ENCODE assay signal across 17 mouse cellular contexts in genomic region chr1:181227804-181228203, GRCm38 (mm10). TPM values are rescaled to one million over a fixed set of nuclear protein-coding genes. Genes with fewer than 3 reads are reported as not detected.
A peak's percentile ranks its signal among the peaks of the same experiment; 100 is the strongest.
DNase-seq lines count a peak whose midpoint lies in the region; ATAC-seq and TF ChIP-seq lines count a peak whose summit lies in the region.
"Had no signal": no experiment of that assay in that cellular context is flagged by ENCODE, and none has a peak within 500 bp of the region (broad histone marks: within the 10 kb centered on the region; RNA-seq: fewer than 3 reads in every experiment).

No protein-coding gene starts in this region.

- no peak overlapping the region for H3K4me2 ChIP-seq in stomach, postnatal 0 days (replicated peaks; ENCODE audit: low read depth)
- no peak overlapping the region for H3K4me2 ChIP-seq in forebrain, embryonic 16.5 days (ENCODE audit: low read length)
- H3K4me2 ChIP-seq in forebrain, embryonic 13.5 days, result no peak overlapping the region
- H3K4me2 ChIP-seq: embryonic facial prominence, embryonic 13.5 days; heart, embryonic 11.5 days; midbrain, embryonic 11.5 days had no signal

- peak overlapping the region; percentile 66 for H3K27ac ChIP-seq in spleen, adult 2 months (ENCODE audit: insufficient read depth, low read length)
- H3K27ac ChIP-seq in bone marrow, adult 2 months (ENCODE audit: control insufficient read depth, insufficient read depth, low read depth, low read length, poor library complexity), result 0 out of 2 replicates have a peak overlapping the region, but pooled peaks have one; percentile 25
- 0 out of 2 replicates have a peak overlapping the region, but pooled peaks have one; percentile 13 for H3K27ac ChIP-seq in stomach, postnatal 0 days (replicated peaks)
- H3K27ac ChIP-seq in forebrain, embryonic 16.5 days (ENCODE audit: low read length), result no peak overlapping the region
- no peak overlapping the region for H3K27ac ChIP-seq in forebrain, embryonic 13.5 days
- no peak overlapping the region for H3K27ac ChIP-seq in forebrain, embryonic 10.5 days
- H3K27ac ChIP-seq: embryonic facial prominence, embryonic 13.5 days; hindbrain, postnatal 0 days had no signal

- ATAC-seq in stomach, postnatal 0 days (ENCODE audit: low FRiP score, low TSS enrichment), result no peak
- ATAC-seq in forebrain, embryonic 16.5 days, result no peak
- no peak for ATAC-seq in forebrain, embryonic 13.5 days
- ATAC-seq: hindbrain, postnatal 0 days had no signal

- no peaks in the 10 kb centered on the region for H3K9me3 ChIP-seq in stomach, postnatal 0 days (ENCODE audit: control insufficient read depth, low read length)
- no peaks in the 10 kb centered on the region for H3K9me3 ChIP-seq in forebrain, embryonic 16.5 days (ENCODE audit: control insufficient read depth, low read length)
- H3K9me3 ChIP-seq in forebrain, embryonic 13.5 days (replicated peaks), result no peaks in the 10 kb centered on the region
- no peaks in the 10 kb centered on the region for H3K9me3 ChIP-seq in forebrain, embryonic 10.5 days
- H3K9me3 ChIP-seq: embryonic facial prominence, embryonic 13.5 days had no signal

- TF ChIP-seq POLR2A in spleen, adult 2 months (IDR thresholded peaks at IDR 0.05; ENCODE audit: low read depth, low read length), result peak; percentile 14; the same call in 1 of the 2 replicates
- no peak for TF ChIP-seq POLR2A in bone marrow, adult 2 months (IDR thresholded peaks at IDR 0.05; ENCODE audit: borderline replicate concordance, control insufficient read depth, low read depth, low read length)

- no peak for TF ChIP-seq CTCF in spleen, adult 2 months (IDR thresholded peaks at IDR 0.05; ENCODE audit: extremely low read depth, insufficient read depth, insufficient read length, insufficient replicate concordance)
- TF ChIP-seq CTCF in bone marrow, adult 2 months (IDR thresholded peaks at IDR 0.05; ENCODE audit: control insufficient read depth, insufficient read depth, low read length), result no peak
- TF ChIP-seq CTCF in stomach, postnatal 0 days (IDR thresholded peaks at IDR 0.05; ENCODE audit: low read depth), result no peak

- H3K36me3 ChIP-seq in spleen, adult 2 months (ENCODE audit: control insufficient read depth, insufficient read depth, low read length), result no peaks in the 10 kb centered on the region
- no peaks in the 10 kb centered on the region for H3K36me3 ChIP-seq in stomach, postnatal 0 days (ENCODE audit: control insufficient read depth, insufficient read depth, low read length)
- no peaks in the 10 kb centered on the region for H3K36me3 ChIP-seq in forebrain, embryonic 16.5 days (ENCODE audit: control insufficient read depth, insufficient read depth)
- no peaks in the 10 kb centered on the region for H3K36me3 ChIP-seq in forebrain, embryonic 13.5 days (ENCODE audit: poor library complexity, severe bottlenecking)
- no peaks in the 10 kb centered on the region for H3K36me3 ChIP-seq in forebrain, embryonic 10.5 days (replicated peaks)
- H3K36me3 ChIP-seq: embryonic facial prominence, embryonic 13.5 days had no signal

- TF ChIP-seq EP300 in stomach, postnatal 0 days (optimal IDR thresholded peaks at IDR 0.05), result no peak

- H3K27me3 ChIP-seq in spleen, adult 2 months (ENCODE audit: control insufficient read depth, insufficient read depth, low read length), result no peaks in the 10 kb centered on the region
- H3K27me3 ChIP-seq in stomach, postnatal 0 days (ENCODE audit: control insufficient read depth, insufficient read depth, low read length), result no peaks in the 10 kb centered on the region
- H3K27me3 ChIP-seq in forebrain, embryonic 16.5 days (replicated peaks; ENCODE audit: control insufficient read depth, insufficient read depth, low read length), result no peaks in the 10 kb centered on the region
- H3K27me3 ChIP-seq in forebrain, embryonic 13.5 days, result no peaks in the 10 kb centered on the region
- H3K27me3 ChIP-seq in forebrain, embryonic 10.5 days (ENCODE audit: poor library complexity, severe bottlenecking), result no peaks in the 10 kb centered on the region
- H3K27me3 ChIP-seq: CH12.LX; embryonic facial prominence, embryonic 13.5 days had no signal

- no peak overlapping the region for H3K4me3 ChIP-seq in spleen, adult 2 months (ENCODE audit: extremely low read depth, insufficient read depth, insufficient read length)
- no peak overlapping the region for H3K4me3 ChIP-seq in bone marrow, adult 2 months (replicated peaks; ENCODE audit: control insufficient read depth, low read depth, low read length)
- H3K4me3 ChIP-seq in stomach, postnatal 0 days (ENCODE audit: low read depth, low read length), result no peak overlapping the region
- H3K4me3 ChIP-seq in forebrain, embryonic 16.5 days (replicated peaks; ENCODE audit: low read length), result no peak overlapping the region
- no peak overlapping the region for H3K4me3 ChIP-seq in forebrain, embryonic 13.5 days
- H3K4me3 ChIP-seq in forebrain, embryonic 10.5 days, result no peak overlapping the region
- H3K4me3 ChIP-seq: embryonic facial prominence, embryonic 13.5 days had no signal

- WGBS in spleen, adult 2 months, result 51% methylated on average over 11 of the region's 11 CpGs
- 67% methylated on average over 11 of the region's 11 CpGs for WGBS in bone marrow, adult 2 months
- 88% methylated on average over 11 of the region's 11 CpGs for WGBS in stomach, postnatal 0 days
- 81% methylated on average over 11 of the region's 11 CpGs for WGBS in forebrain, embryonic 16.5 days
- WGBS in forebrain, embryonic 13.5 days, result 85% methylated on average over 11 of the region's 11 CpGs
- 85% methylated on average over 11 of the region's 11 CpGs for WGBS in forebrain, embryonic 10.5 days

- no peak overlapping the region for H3K9ac ChIP-seq in stomach, postnatal 0 days (ENCODE audit: low read length)
- H3K9ac ChIP-seq in forebrain, embryonic 16.5 days (replicated peaks; ENCODE audit: low read depth, low read length), result no peak overlapping the region
- no peak overlapping the region for H3K9ac ChIP-seq in forebrain, embryonic 13.5 days
- H3K9ac ChIP-seq: embryonic facial prominence, embryonic 13.5 days had no signal

- peaks cover 50% of the 10 kb centered on the region for H3K4me1 ChIP-seq in spleen, adult 2 months (ENCODE audit: control insufficient read depth, insufficient read depth, insufficient read length)
- peaks cover 17% of the 10 kb centered on the region for H3K4me1 ChIP-seq in bone marrow, adult 2 months (ENCODE audit: control insufficient read depth, insufficient read depth, low read length)
- H3K4me1 ChIP-seq in stomach, postnatal 0 days (replicated peaks; ENCODE audit: control insufficient read depth, insufficient read depth), result no peaks in the 10 kb centered on the region
- H3K4me1 ChIP-seq in forebrain, embryonic 16.5 days (replicated peaks; ENCODE audit: control insufficient read depth, insufficient read depth, low read length), result no peaks in the 10 kb centered on the region
- no peaks in the 10 kb centered on the region for H3K4me1 ChIP-seq in forebrain, embryonic 13.5 days
- H3K4me1 ChIP-seq in forebrain, embryonic 10.5 days, result peaks cover 24% of the 10 kb centered on the region

- peak; percentile 47 to 64 for DNase-seq in spleen, adult 2 months (ENCODE audit: low read depth in 1 of 2, low spot score in 2 of 2)
- DNase-seq in spleen, postnatal 10 days (ENCODE audit: low spot score in 2 of 2), result no peak
- no peak for DNase-seq in stomach, postnatal 0 days (ENCODE audit: low spot score)
- no peak for DNase-seq in forebrain, embryonic 10.5 days (ENCODE audit: extremely low spot score, low spot score)
- DNase-seq: adrenal gland, adult 8-10 months; cerebellum, adult 2 months; lung, adult 2 months; lung, postnatal 4 days; right cerebral cortex, postnatal 25 days had no signal

RNA-seq across cellular contexts. Expression of gene Wdr26, which starts 16.0 kb away (rescaled TPM):
- polyA plus RNA-seq in spleen, adult 2 months (2012; rRNA removed), result 36.3 and 37.2 TPM in 2 replicates
- polyA plus RNA-seq in bone marrow, adult 2 months (2011; ENCODE audit: insufficient read depth, insufficient read length, low replicate concordance, missing spikeins), result 88.4 and 115 TPM in 2 replicates
- 42.1 and 45.4 TPM in 2 replicates for polyA plus RNA-seq in stomach, postnatal 0 days (2015; fragmentation: Nextera tagmentation; extraction: Ambion mirVana)
- polyA plus RNA-seq in forebrain, embryonic 16.5 days (2015; fragmentation: Nextera tagmentation; extraction: Ambion mirVana), result 30.7 and 32.0 TPM in 2 replicates
- 44.7 and 45.2 TPM in 2 replicates for polyA plus RNA-seq in forebrain, embryonic 13.5 days (2015; fragmentation: Nextera tagmentation; extraction: Ambion mirVana)
- 26.3 and 28.1 TPM in 2 replicates for polyA plus RNA-seq in forebrain, embryonic 10.5 days (2016; fragmentation: Nextera tagmentation; extraction: Ambion mirVana)

Comparison
In these comparisons a context has a peak if more than half of its experiments do, and no peak if none do; other contexts are left out.
1. DNase-seq: peak in spleen, adult 2 months (2 of 2); none in spleen, postnatal 10 days (0 of 2), stomach, postnatal 0 days (single experiment) and forebrain, embryonic 10.5 days (single experiment).
2. H3K27ac ChIP-seq: peak in spleen, adult 2 months (single experiment), bone marrow, adult 2 months (single experiment) and stomach, postnatal 0 days (single experiment); none in forebrain, embryonic 16.5 days (single experiment), forebrain, embryonic 13.5 days (single experiment) and forebrain, embryonic 10.5 days (single experiment).